In the genomic region with DNA sequence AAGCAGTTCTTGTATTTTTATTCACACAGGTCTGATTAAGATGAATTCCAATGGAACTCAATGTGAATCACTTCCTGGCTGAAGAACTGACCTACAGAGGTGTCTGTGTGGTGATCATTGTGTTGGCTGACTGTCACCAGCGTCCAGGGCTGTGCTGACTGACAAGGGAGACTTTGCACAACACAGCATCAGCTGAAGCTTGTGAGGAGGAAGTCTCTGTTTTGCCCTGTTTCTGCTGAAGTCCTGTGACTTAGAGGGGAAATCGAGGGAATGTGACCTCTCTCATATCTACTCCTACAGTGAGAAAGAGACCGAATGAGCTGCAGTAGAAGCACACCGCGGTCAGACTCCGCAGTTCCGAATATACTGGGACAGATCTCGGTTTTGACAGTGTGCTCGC, we compare ENCODE assay signal across 20 mouse cellular contexts. TPM values are rescaled to one million over a fixed set of nuclear protein-coding genes. Genes with fewer than 3 reads are reported as not detected.
DNase-seq lines count a peak whose midpoint lies in the region; ATAC-seq lines count a peak whose summit lies in the region.
"Not testable (repeated sequence)": the region's sequence is repeated elsewhere in the genome, so short reads cannot be mapped to it uniquely, and the experiment has no call there.
"Had no signal": no experiment of that assay in that cellular context is flagged by ENCODE, and none has a peak within 500 bp of the region (broad histone marks: within the 10 kb centered on the region; RNA-seq: fewer than 3 reads in every experiment).

No protein-coding gene starts in this region.

- not testable (repeated sequence) for H3K4me3 ChIP-seq in forebrain, embryonic 10.5 days; heart, embryonic 12.5 days; limb, embryonic 10.5 days

- H3K27ac ChIP-seq in forebrain, embryonic 10.5 days; limb, embryonic 10.5 days: not testable (repeated sequence)
- peak overlapping the region; percentile 62; the same call in 1 of the 2 replicates for H3K27ac ChIP-seq in heart, embryonic 12.5 days (ENCODE audit: poor library complexity, severe bottlenecking)

- ATAC-seq in heart, embryonic 12.5 days (ENCODE audit: insufficient number of reproducible peaks, low FRiP score): peak; percentile 33

- H3K9ac ChIP-seq in heart, embryonic 12.5 days: not testable (repeated sequence)

- not testable (repeated sequence) for H3K4me1 ChIP-seq in forebrain, embryonic 10.5 days; limb, embryonic 10.5 days
- H3K4me1 ChIP-seq in heart, embryonic 12.5 days (replicated peaks): peaks cover 27% of the 10 kb centered on the region

- H3K4me2 ChIP-seq in heart, embryonic 12.5 days: not testable (repeated sequence)

- peak; percentile 32 for DNase-seq in MN1 (ENCODE audit: low spot score)
- peak; percentile 6 for DNase-seq in forebrain, embryonic 10.5 days (ENCODE audit: extremely low spot score, low spot score)
- DNase-seq in layer of hippocampus, adult 9-11 months: peak; percentile 53
- DNase-seq in limb, embryonic 10.5 days (ENCODE audit: low spot score): peak; percentile 16
- DNase-seq in lung, postnatal 36 days: peak; percentile 45
- peak; percentile 3 for DNase-seq in right cerebral cortex, postnatal 25 days

- H3K27me3 ChIP-seq in forebrain, embryonic 10.5 days (ENCODE audit: poor library complexity, severe bottlenecking); limb, embryonic 10.5 days (ENCODE audit: low read depth, poor library complexity, severe bottlenecking): not testable (repeated sequence)
- H3K27me3 ChIP-seq in heart, embryonic 12.5 days (replicated peaks): peaks cover 17% of the 10 kb centered on the region

- H3K9me3 ChIP-seq in forebrain, embryonic 10.5 days; heart, embryonic 12.5 days (replicated peaks); limb, embryonic 10.5 days (replicated peaks): not testable (repeated sequence)

- 88% methylated on average over 9 of the region's 9 CpGs for WGBS in forebrain, embryonic 10.5 days
- 75% methylated on average over 9 of the region's 9 CpGs for WGBS in heart, embryonic 12.5 days
- WGBS in limb, embryonic 10.5 days: 86% methylated on average over 9 of the region's 9 CpGs

- not testable (repeated sequence) for H3K36me3 ChIP-seq in forebrain, embryonic 10.5 days (replicated peaks); heart, embryonic 12.5 days; limb, embryonic 10.5 days

RNA-seq across cellular contexts. Expression of gene Lyz2, which starts 4.3 kb away (rescaled TPM):
- polyA plus RNA-seq in forebrain, embryonic 10.5 days (2016; fragmentation: Nextera tagmentation; extraction: Ambion mirVana): 8.4 and 10.0 TPM in 2 replicates
- 87.0 and 95.2 TPM in 2 replicates for polyA plus RNA-seq in heart, embryonic 12.5 days (2016; fragmentation: Nextera tagmentation; extraction: Ambion mirVana)
- polyA plus RNA-seq in limb, embryonic 10.5 days (2016; fragmentation: Nextera tagmentation; extraction: Ambion mirVana): 6.8 and 8.7 TPM in 2 replicates

RNA-seq across cellular contexts. Expression of gene Lyz1, which starts 14.9 kb away (rescaled TPM):
- not detected in 2 replicates for polyA plus RNA-seq in forebrain, embryonic 10.5 days (2016; fragmentation: Nextera tagmentation; extraction: Ambion mirVana)
- 13.5 and 15.0 TPM in 2 replicates for polyA plus RNA-seq in heart, embryonic 12.5 days (2016; fragmentation: Nextera tagmentation; extraction: Ambion mirVana)
- not detected in 2 replicates for polyA plus RNA-seq in limb, embryonic 10.5 days (2016; fragmentation: Nextera tagmentation; extraction: Ambion mirVana)
- polyA plus RNA-seq: embryonic facial prominence, embryonic 10.5 days; embryonic facial prominence, embryonic 13.5 days; erythroblast, embryonic 14.5 days; forebrain, embryonic 13.5 days; forebrain, embryonic 16.5 days; hindbrain, embryonic 12.5 days; hindbrain, embryonic 15.5 days had no signal

RNA-seq across cellular contexts. Expression of gene 9530003J23Rik, which starts 39.3 kb away (rescaled TPM):
- not detected in 2 replicates for polyA plus RNA-seq in forebrain, embryonic 10.5 days (2016; fragmentation: Nextera tagmentation; extraction: Ambion mirVana)
- not detected in 2 replicates for polyA plus RNA-seq in heart, embryonic 12.5 days (2016; fragmentation: Nextera tagmentation; extraction: Ambion mirVana)
- not detected in 2 replicates for polyA plus RNA-seq in limb, embryonic 10.5 days (2016; fragmentation: Nextera tagmentation; extraction: Ambion mirVana)
- polyA plus RNA-seq: brain, embryonic 14.5 days; cortical plate, adult 2 months; embryonic facial prominence, embryonic 10.5 days; embryonic facial prominence, embryonic 13.5 days; erythroblast, embryonic 14.5 days; forebrain, embryonic 13.5 days; forebrain, embryonic 16.5 days; frontal cortex, adult 2 months; heart, embryonic 14.5 days; heart, postnatal 0 days; hindbrain, embryonic 12.5 days; hindbrain, embryonic 15.5 days; intestine, embryonic 15.5 days had no signal

RNA-seq across cellular contexts. Expression of gene Yeats4, which starts 53.5 kb away (rescaled TPM):
- polyA plus RNA-seq in forebrain, embryonic 10.5 days (2016; fragmentation: Nextera tagmentation; extraction: Ambion mirVana): 122 and 123 TPM in 2 replicates
- 64.1 and 66.2 TPM in 2 replicates for polyA plus RNA-seq in heart, embryonic 12.5 days (2016; fragmentation: Nextera tagmentation; extraction: Ambion mirVana)
- 107 and 111 TPM in 2 replicates for polyA plus RNA-seq in limb, embryonic 10.5 days (2016; fragmentation: Nextera tagmentation; extraction: Ambion mirVana)

Comparison
In these comparisons a context has a peak if more than half of its experiments do, and no peak if none do; other contexts are left out.
1. DNase-seq: peak in every context shown above with its lines; median percentile 53 in layer of hippocampus, adult 9-11 months; 45 in lung, postnatal 36 days; 32 in MN1; 16 in limb, embryonic 10.5 days; 6 in forebrain, embryonic 10.5 days; 3 in right cerebral cortex, postnatal 25 days.
2. RNA of gene Lyz1, which starts 14.9 kb away (polyA plus RNA-seq): 13.5 to 15.0 TPM in heart, embryonic 12.5 days; not detected in limb, embryonic 10.5 days and not detected in forebrain, embryonic 10.5 days; every median in the first group is over 10 times any median in the second.